Mouse (Mus musculus): ENCODE data around the gene Slc25a36. TPM values are rescaled to one million over a fixed set of nuclear protein-coding genes. Genes with fewer than 3 reads are reported as not detected.

The Slc25a36 gene
- 10 to 100 TPM; 45.3 to 63.2 TPM for total RNA-seq (2021)
- long read RNA-seq, experiment 1, full-length matches to known transcripts: 17 of 25 reads
- long read RNA-seq, experiment 1, partial matches to known transcripts: 0 of 25 reads
- long read RNA-seq, experiment 1, other reads (novel, unspliced or antisense): 8 of 25 reads
- long read RNA-seq, experiment 2, full-length matches to known transcripts: 17 of 27 reads
- long read RNA-seq, experiment 2, partial matches to known transcripts: 3 of 27 reads
- long read RNA-seq, experiment 2, other reads (novel, unspliced or antisense): 7 of 27 reads

GRCm38 (mm10) chr9:97110571-97111390, at the start of gene Slc25a36:
TSS of gene Slc25a36 (minus strand) at chr9:97111157.
- DNase-seq: peak; percentile 96

- no peak for DNase-seq
These were observed 47.5 kb upstream of the Slc25a36 start for GRCm38 (mm10) chr9:97158412-97158811.

GRCm38 (mm10) chr9:97155981-97156380, 45.0 kb upstream of the Slc25a36 start:
- DNase-seq: no peak

- DNase-seq: no peak
These were observed 44.0 kb upstream of the Slc25a36 start for GRCm38 (mm10) chr9:97154956-97155355.

GRCm38 (mm10) chr9:97153006-97153405, 42.0 kb upstream of the Slc25a36 start:
- DNase-seq: no peak

GRCm38 (mm10) chr9:97147270-97147669, 36.3 kb upstream of the Slc25a36 start:
- no peak for DNase-seq

GRCm38 (mm10) chr9:97145351-97145750, 34.4 kb upstream of the Slc25a36 start:
- no peak for DNase-seq

- DNase-seq: no peak
These were observed 32.5 kb upstream of the Slc25a36 start for GRCm38 (mm10) chr9:97143416-97143815.

GRCm38 (mm10) chr9:97142558-97142957, 31.6 kb upstream of the Slc25a36 start:
- no peak for DNase-seq

GRCm38 (mm10) chr9:97141723-97142122, 30.8 kb upstream of the Slc25a36 start:
- no peak for DNase-seq

- DNase-seq: peak; percentile 25
These were observed 29.4 kb upstream of the Slc25a36 start for GRCm38 (mm10) chr9:97140145-97140932.

GRCm38 (mm10) chr9:97137678-97138077, 26.7 kb upstream of the Slc25a36 start:
- DNase-seq: no peak

GRCm38 (mm10) chr9:97137116-97137515, 26.2 kb upstream of the Slc25a36 start:
- no peak for DNase-seq

GRCm38 (mm10) chr9:97135866-97136265, 24.9 kb upstream of the Slc25a36 start:
- DNase-seq: no peak

GRCm38 (mm10) chr9:97133178-97133577, 22.2 kb upstream of the Slc25a36 start:
- no peak for DNase-seq

- DNase-seq: no peak
These were observed 19.0 kb upstream of the Slc25a36 start for GRCm38 (mm10) chr9:97130001-97130400.

- DNase-seq: no peak
These were observed 13.2 kb upstream of the Slc25a36 start for GRCm38 (mm10) chr9:97123934-97124692.

- no peak for DNase-seq
These were observed 10.5 kb upstream of the Slc25a36 start for GRCm38 (mm10) chr9:97121432-97121831.

- no peak for DNase-seq
These were observed 3.3 kb upstream of the Slc25a36 start for GRCm38 (mm10) chr9:97114271-97114670.

- DNase-seq: no peak
These were observed 2.6 kb upstream of the Slc25a36 start for GRCm38 (mm10) chr9:97113555-97113929.

GRCm38 (mm10) chr9:97112797-97113554, 2.0 kb upstream of the Slc25a36 start:
- DNase-seq: no peak
